Mouse (Mus musculus) cortical plate, adult 2 months (tissue): ENCODE data around the gene Psg27.

ENCODE experiments used
- CTCF ChIP-seq: fragments of 200-500 bp; IDR thresholded peaks from 2 replicates; pipeline ENCODE4 v1.5.1; 2011; ENCODE audit warnings: mild to moderate bottlenecking, control low read depth, low read length; ENCODE audit not compliant: insufficient read depth; ENCODE audit errors: extremely low read depth
- POLR2A ChIP-seq: fragments of 200-500 bp; IDR thresholded peaks from 2 replicates; pipeline ENCODE4 v1.6.1; 2011; ENCODE audit warnings: mild to moderate bottlenecking, low read length, control low read depth; ENCODE audit not compliant: insufficient read depth; ENCODE audit errors: extremely low read depth

DNA sequence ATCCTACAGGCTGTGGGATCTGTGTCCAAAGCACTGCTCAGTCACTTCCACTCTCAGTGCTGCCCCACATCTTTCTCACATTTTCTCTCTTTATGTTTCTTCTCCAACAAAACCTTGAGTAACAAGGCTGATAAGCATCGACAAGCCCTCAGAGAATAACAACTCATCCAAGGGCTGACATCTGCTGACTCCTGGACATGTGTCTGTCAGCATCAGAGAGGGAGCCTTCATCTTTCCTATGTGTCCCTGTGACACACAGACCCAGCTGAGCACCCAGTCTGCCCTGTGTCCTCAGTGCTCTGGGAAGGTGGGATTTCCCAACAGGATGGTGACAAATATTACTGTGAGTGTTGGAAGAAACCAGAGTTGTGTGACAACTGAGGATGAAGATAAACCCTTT is 34.9 kb downstream of the Psg27 start, which contains the start of gene Psg25:
- TF ChIP-seq POLR2A (no peak), CTCF (no peak)
